Mouse (Mus musculus) E14TG2a.4 (cell line): ENCODE measurements around the gene Dstn.

ENCODE experiments used
- CTCF ChIP-seq: conservative IDR thresholded peaks from 2 replicates; pipeline ENCODE4 v1.5.1; 2014; ENCODE audit warnings: low read length
- POU5F1 ChIP-seq: IDR thresholded peaks from 2 replicates; pipeline ENCODE4 v1.6.1; 2014; ENCODE audit warnings: low read length, borderline replicate concordance

DNA sequence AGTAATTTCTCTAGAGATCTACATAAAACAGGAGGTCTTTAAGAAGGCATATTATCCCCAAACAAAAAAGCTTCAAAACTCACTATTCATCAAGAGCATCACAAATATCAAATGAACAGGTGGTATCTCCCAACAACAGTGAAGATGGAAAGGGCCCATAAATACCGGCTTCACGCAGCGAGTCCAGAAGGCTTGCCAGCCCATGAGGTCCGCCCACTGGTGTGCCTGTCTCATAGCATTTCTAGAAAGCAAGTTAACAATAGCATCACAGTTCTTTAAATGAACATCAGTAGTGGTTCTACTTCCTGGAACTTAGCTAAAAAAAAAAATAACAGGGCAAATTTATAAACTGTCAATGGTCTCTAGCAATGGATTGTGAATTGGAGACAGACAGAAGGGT is 33.1 kb upstream of the Dstn start:
- no peak for TF ChIP-seq CTCF
- TF ChIP-seq POU5F1 = no peak
